Mouse (Mus musculus) heart, embryonic 11.5 days (tissue): ENCODE measurements around the gene Prr29. TPM values are rescaled to one million over a fixed set of nuclear protein-coding genes. Genes with fewer than 3 reads are reported as not detected.

Experiments used
- ATAC-seq: fragments of 200-750 bp; cut with Nextera tagmentation; replicated peaks from 2 replicates; pipeline ENCODE4 v1.8.0; 2017; ENCODE audit warnings: moderate library complexity; ENCODE audit not compliant: insufficient number of reproducible peaks, low FRiP score, low TSS enrichment
- H3K27ac ChIP-seq: fragments of 300-500 bp; sonication (generic); 2 replicates; pipeline ENCODE4 v1.5.1; 2014; ENCODE audit warnings: mild to moderate bottlenecking, low read depth, low read length
- H3K27me3 ChIP-seq: fragments of 300-500 bp; sonication (generic); 2 replicates; pipeline ENCODE4 v1.6.1; 2014; ENCODE audit warnings: mild to moderate bottlenecking, low read length, mixed read lengths; ENCODE audit not compliant: control insufficient read depth, insufficient read depth
- H3K36me3 ChIP-seq: fragments of 300-500 bp; sonication (generic); 2 replicates; pipeline ENCODE4 v1.6.1; 2014; ENCODE audit warnings: mild to moderate bottlenecking, low read length, moderate library complexity, mixed read lengths; ENCODE audit not compliant: control insufficient read depth, insufficient read depth
- H3K4me1 ChIP-seq: fragments of 300-500 bp; sonication (generic); 2 replicates; pipeline ENCODE4 v1.6.1; 2014; ENCODE audit warnings: low read length; ENCODE audit not compliant: control insufficient read depth, insufficient read depth
- H3K4me2 ChIP-seq: fragments of 300-500 bp; sonication (generic); 2 replicates; pipeline ENCODE4 v1.6.1; 2014; ENCODE audit warnings: mild to moderate bottlenecking, moderate library complexity
- H3K4me3 ChIP-seq: fragments of 300-500 bp; sonication (generic); 2 replicates; pipeline ENCODE4 v1.5.1; 2014; ENCODE audit warnings: low read depth, low read length
- H3K9ac ChIP-seq: fragments of 300-500 bp; sonication (generic); 2 replicates; pipeline ENCODE4 v1.6.1; 2014; ENCODE audit warnings: mild to moderate bottlenecking, low read depth, low read length, moderate library complexity
- H3K9me3 ChIP-seq: fragments of 300-500 bp; sonication (generic); replicated peaks from 2 replicates; pipeline ENCODE4 v1.6.1; 2016; ENCODE audit warnings: low read length; ENCODE audit not compliant: control insufficient read depth
- WGBS: fragments of 180-500 bp; shearing (Covaris S2); extraction: QIAGEN DNeasy Blood & Tissue Kit; methylation state at CpG from one replicate; pipeline ENCODE4 v1.1.7; 2014; ENCODE audit not compliant: insufficient replicate concordance; 5-methylcytosine and 5-hydroxymethylcytosine counted together
- polyA plus RNA-seq: library from polyadenylated mRNA; unstranded; fragments of >200 nt; fragmentation: Nextera tagmentation; extraction: Ambion mirVana; gene quantifications from 2 replicates; pipeline ENCODE4 v1.2.1, GENCODE M21; 2014

Prr29 gene
- polyA plus RNA-seq, 1 experiment from 2014 or later = 0.14 TPM

DNA sequence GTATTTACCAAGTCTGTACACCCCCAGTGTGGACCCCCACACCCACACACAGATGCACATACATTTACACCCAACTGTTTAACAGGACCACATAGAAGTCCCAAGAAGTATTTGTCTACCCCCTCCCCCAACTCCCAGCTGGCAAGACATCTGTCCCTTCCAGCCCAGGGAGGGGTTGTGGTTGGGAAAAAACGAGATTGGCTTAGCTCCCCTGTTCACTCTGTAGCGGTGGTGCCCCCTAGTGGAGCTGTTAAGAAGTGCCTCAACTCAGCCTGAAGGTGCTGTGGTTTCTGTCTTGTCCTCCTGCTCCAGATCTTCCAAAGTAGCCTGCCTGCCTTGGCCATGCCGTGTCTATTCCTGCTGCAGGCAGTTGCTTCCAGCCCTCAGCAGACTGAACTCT, 1.0 kb downstream of the Prr29 start:
- Histone ChIP-seq H3K36me3 (no peaks in the 10 kb centered on the region), H3K27me3 (no peaks in the 10 kb centered on the region), H3K4me2 (no peak overlapping the region), H3K27ac (no peak overlapping the region), H3K4me1 (0 out of 2 replicates have a peak, but pooled peaks cover 11% of the 10 kb centered on the region), H3K9me3 (no peaks in the 10 kb centered on the region), H3K9ac (no peak overlapping the region), H3K4me3 (no peak overlapping the region)
- ATAC-seq = no peak
- WGBS = 7% methylated on average over 3 of the region's 3 CpGs

DNA sequence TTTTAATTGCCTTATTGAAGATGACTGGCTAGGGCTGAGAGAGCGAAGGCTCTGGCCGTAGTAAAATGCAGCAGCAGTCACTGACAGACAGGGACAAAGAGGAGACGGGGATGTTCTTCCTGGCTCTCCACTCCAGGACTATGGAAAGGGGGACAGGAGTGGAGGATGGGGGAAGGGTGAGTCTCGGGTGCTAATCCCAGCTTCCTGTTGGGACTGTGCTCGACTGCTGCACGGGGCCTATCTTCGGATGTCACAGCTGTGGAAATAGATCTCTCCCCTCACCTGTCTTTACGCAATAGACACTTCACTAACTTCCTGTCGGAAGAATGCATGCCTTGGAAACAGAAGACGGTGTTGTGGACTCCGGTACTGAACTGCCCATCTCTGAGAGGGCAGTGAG, 8.7 kb downstream of the Prr29 start:
- no peak overlapping the region for H3K4me3 ChIP-seq
- H3K27me3 ChIP-seq = no peaks in the 10 kb centered on the region
- H3K9me3 ChIP-seq = no peaks in the 10 kb centered on the region
- 34% methylated on average over 11 of the region's 11 CpGs for WGBS
- H3K4me1 ChIP-seq = peaks cover 3% of the 10 kb centered on the region; the same call in 1 of the 2 replicates
- H3K27ac ChIP-seq = 0 out of 2 replicates have a peak overlapping the region, but pooled peaks have one; percentile 22
- no peak overlapping the region for H3K9ac ChIP-seq
- no peak for ATAC-seq
- H3K36me3 ChIP-seq = no peaks in the 10 kb centered on the region
- H3K4me2 ChIP-seq = no peak overlapping the region

DNA sequence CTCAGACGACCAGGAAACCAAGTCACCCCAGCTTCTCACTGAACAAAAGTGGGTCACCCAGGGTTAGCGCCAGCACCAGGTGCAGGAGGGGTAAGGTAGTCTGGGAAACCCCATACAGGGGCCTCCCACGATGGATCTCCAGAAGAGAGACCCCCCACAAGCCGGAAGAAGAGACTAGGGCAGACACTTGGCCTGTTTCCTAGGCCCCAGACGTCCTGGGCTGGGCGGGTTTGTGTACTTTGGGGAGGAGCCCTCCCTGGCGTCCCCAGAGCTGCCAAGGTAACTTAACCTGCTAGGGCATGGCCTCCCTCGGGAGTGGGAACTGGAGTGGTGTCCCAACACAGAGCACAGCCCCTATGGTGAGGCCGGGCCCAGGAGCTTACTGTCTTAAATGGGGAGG, 9.3 kb downstream of the Prr29 start:
- peaks cover 3% of the 10 kb centered on the region; the same call in 1 of the 2 replicates for H3K4me1 ChIP-seq
- no peak for ATAC-seq
- H3K4me3 ChIP-seq = no peak overlapping the region
- no peaks in the 10 kb centered on the region for H3K9me3 ChIP-seq
- H3K9ac ChIP-seq = no peak overlapping the region
- 44% methylated on average over 9 of the region's 9 CpGs for WGBS
- H3K36me3 ChIP-seq = no peaks in the 10 kb centered on the region
- 0 out of 2 replicates have a peak overlapping the region, but pooled peaks have one; percentile 22 for H3K27ac ChIP-seq
- H3K4me2 ChIP-seq = no peak overlapping the region
- H3K27me3 ChIP-seq = no peaks in the 10 kb centered on the region

DNA sequence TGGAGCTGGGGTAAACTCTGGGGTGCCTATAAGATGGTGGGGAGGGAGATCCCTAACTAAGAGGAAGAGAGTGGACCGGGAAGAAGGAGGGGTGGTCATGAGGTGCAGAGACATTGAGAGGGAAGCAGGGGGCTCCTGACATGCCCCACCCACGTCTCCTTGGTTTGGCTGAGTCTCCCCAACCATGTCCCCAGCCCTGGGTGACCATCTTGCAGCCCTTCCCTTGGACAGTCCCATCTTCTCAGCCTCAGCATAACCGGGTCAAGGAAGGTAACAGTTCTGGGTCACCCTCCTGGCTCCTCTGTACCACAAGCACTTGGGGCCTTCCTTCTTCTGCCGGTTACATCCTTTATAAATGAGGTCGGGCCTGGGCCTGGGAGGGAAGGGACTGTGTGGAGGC, 9.7 kb downstream of the Prr29 start:
- H3K4me1 ChIP-seq = peaks cover 3% of the 10 kb centered on the region; the same call in 1 of the 2 replicates
- H3K9me3 ChIP-seq = no peaks in the 10 kb centered on the region
- no peaks in the 10 kb centered on the region for H3K27me3 ChIP-seq
- H3K9ac ChIP-seq = no peak overlapping the region
- H3K27ac ChIP-seq = no peak overlapping the region
- H3K36me3 ChIP-seq = no peaks in the 10 kb centered on the region
- no peak overlapping the region for H3K4me3 ChIP-seq
- no peak for ATAC-seq
- H3K4me2 ChIP-seq = no peak overlapping the region
- WGBS = 65% methylated on average over 5 of the region's 5 CpGs

DNA sequence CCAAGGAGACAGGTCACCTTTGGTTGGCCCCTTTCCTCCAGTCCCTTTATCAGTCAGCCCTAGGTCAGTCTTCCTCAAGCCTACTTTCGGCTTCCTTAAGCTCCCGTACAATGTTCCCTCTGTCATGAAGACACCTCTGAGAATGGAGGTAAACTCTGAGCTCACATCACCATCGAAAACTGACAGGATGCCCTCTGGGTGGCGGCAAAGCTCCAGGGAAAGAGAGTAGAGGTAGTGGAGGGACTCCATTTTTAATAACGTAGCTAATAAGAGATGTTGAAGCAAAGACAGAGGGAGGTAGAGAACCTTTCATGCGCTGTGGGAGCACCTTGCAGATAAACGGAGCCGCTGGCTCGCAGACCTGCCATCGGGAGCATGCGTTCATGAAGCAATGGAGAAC, 15.7 kb downstream of the Prr29 start:
- WGBS = 58% methylated on average over 11 of the region's 11 CpGs
- no peaks in the 10 kb centered on the region for H3K9me3 ChIP-seq
- H3K27me3 ChIP-seq = no peaks in the 10 kb centered on the region
- no peaks in the 10 kb centered on the region for H3K36me3 ChIP-seq
- peak overlapping the region; percentile 36 for H3K4me3 ChIP-seq
- H3K4me1 ChIP-seq = peaks cover 6% of the 10 kb centered on the region; the same call in 1 of the 2 replicates
- no peak for ATAC-seq
- H3K27ac ChIP-seq = no peak overlapping the region
- H3K9ac ChIP-seq = peak overlapping the region; percentile 70; the same call in 1 of the 2 replicates
- H3K4me2 ChIP-seq = peak overlapping the region; percentile 54

DNA sequence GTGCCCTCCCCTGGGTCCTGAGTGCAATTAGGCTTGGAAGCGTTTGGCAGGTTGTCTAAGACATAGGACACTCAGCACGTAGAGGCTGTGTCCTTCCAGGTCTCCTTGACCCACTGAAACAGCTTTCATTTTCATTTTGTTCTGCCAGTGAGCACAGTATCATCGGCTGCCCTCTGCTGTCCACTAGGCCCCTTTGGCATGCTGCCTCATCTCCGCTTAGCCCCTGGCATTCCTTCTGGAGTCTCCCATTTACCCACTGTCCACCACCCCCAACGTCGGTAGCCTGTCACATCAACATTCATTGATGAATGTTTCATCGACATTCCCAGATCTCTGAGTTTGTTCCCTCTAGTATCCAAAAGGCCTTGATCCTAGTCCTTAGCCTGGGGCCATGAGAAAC, 16.6 kb downstream of the Prr29 start:
- Histone ChIP-seq H3K4me3 (peak overlapping the region; percentile 36), H3K27ac (peak overlapping the region; percentile 92), H3K9me3 (no peaks in the 10 kb centered on the region), H3K4me2 (peak overlapping the region; percentile 54), H3K36me3 (no peaks in the 10 kb centered on the region), H3K4me1 (peaks cover 6% of the 10 kb centered on the region; the same call in 1 of the 2 replicates), H3K9ac (peak overlapping the region; percentile 70; the same call in 1 of the 2 replicates), H3K27me3 (no peaks in the 10 kb centered on the region)
- ATAC-seq = no peak
- WGBS = 64% methylated on average over 7 of the region's 7 CpGs

DNA sequence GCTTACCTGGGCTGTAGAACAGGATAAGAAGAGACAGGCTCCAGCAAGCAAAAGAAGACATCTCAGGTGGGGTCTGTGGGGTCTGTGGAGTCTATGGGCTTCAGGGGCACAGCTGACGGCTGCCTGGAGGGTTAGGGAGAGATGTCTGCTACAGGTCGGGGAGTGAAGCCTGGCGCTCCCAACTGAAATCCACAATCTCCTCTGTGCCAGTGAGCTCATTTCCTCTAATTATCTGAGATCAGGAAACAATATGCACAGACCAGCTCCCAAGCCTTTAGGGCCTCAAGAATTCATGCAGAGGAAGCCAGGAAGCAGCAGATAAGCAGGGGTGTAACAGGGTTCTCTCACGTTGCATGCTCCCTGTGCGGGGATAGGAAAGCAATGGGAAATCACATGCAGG, 17.2 kb downstream of the Prr29 start:
- 44% methylated on average over 5 of the region's 5 CpGs for WGBS
- Histone ChIP-seq H3K4me1 (peaks cover 6% of the 10 kb centered on the region; the same call in 1 of the 2 replicates), H3K4me2 (peak overlapping the region; percentile 54), H3K9ac (peak overlapping the region; percentile 70), H3K36me3 (no peaks in the 10 kb centered on the region), H3K9me3 (no peaks in the 10 kb centered on the region), H3K4me3 (peak overlapping the region; percentile 36), H3K27ac (peak overlapping the region; percentile 92), H3K27me3 (no peaks in the 10 kb centered on the region)
- peak; percentile 67 for ATAC-seq

DNA sequence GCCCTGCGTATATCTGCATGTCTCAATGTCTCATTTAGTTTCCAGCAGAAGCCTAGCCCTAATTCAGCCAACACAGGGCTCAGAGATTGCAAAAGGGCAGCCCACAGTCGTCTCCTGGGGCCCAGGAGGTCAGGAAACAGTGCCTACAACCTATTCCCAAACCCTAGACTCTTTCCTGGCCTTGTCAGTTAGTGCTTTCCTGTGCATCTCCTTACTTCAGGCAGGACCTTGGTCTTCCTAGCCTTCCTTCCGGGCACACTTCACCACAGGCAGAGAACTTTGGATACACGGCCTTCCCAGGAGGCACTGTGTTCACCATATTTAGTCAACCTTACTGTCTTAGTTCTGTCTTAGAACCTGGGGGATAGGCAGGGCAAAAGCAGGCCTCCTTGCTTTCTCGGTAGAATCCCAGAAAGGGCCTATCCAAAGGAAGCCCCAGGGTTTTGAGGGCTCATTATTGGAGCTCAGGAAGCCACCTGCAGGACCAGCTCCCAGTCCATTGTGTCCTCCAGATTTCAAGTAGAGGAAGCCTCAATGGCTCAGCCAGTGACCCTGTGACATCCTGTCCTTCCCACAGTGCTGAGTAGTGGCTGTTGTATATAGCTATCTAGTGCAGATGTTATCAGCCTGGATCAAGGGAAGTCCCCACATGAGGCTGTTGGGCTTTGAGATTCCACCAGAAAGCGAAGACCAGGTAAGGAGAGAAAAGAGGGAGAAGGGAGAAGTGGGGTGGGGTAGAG, 17.9 kb downstream of the Prr29 start:
- H3K4me2 ChIP-seq = peak overlapping the region; percentile 54; the same call in 1 of the 2 replicates
- no peaks in the 10 kb centered on the region for H3K27me3 ChIP-seq
- no peaks in the 10 kb centered on the region for H3K9me3 ChIP-seq
- H3K9ac ChIP-seq = no peak overlapping the region
- no peak overlapping the region for H3K4me3 ChIP-seq
- peaks cover 6% of the 10 kb centered on the region; the same call in 1 of the 2 replicates for H3K4me1 ChIP-seq
- peak overlapping the region; percentile 92 for H3K27ac ChIP-seq
- no peak for ATAC-seq
- no peaks in the 10 kb centered on the region for H3K36me3 ChIP-seq
- 51% methylated on average over 6 of the region's 6 CpGs for WGBS
